Mouse (Mus musculus): ENCODE data around the gene Rbm44. TPM values are rescaled to one million over a fixed set of nuclear protein-coding genes. Genes with fewer than 3 reads are reported as not detected.

Rbm44 gene
- polyA plus RNA-seq, 1 experiment from 2014 or later = 1.3 TPM

GRCm38 (mm10) chr1:91109302-91109701 lies 35.6 kb upstream of the Rbm44 start:
- H3K36me3 ChIP-seq (ENCODE audit: control insufficient read depth, insufficient read depth, low read length) = no peaks in the 10 kb centered on the region
- ATAC-seq (ENCODE audit: insufficient read depth, low FRiP score, low TSS enrichment) = no peak
- H3K9ac ChIP-seq (ENCODE audit: low read length) = no peak overlapping the region
- H3K4me3 ChIP-seq (ENCODE audit: low read depth, low read length) = no peak overlapping the region
- WGBS = 80% methylated on average over 4 of the region's 4 CpGs
- DNase-seq (ENCODE audit: low spot score) = no peak
- H3K4me2 ChIP-seq (ENCODE audit: low read depth) = no peak overlapping the region
- H3K4me1 ChIP-seq (ENCODE audit: control insufficient read depth, insufficient read depth, low read length) = no peaks in the 10 kb centered on the region
- H3K27ac ChIP-seq (ENCODE audit: low read depth, low read length) = no peak overlapping the region
- no peaks in the 10 kb centered on the region for H3K9me3 ChIP-seq (ENCODE audit: control insufficient read depth, low read length)
- H3K27me3 ChIP-seq (ENCODE audit: control insufficient read depth, insufficient read depth, low read length) = no peaks in the 10 kb centered on the region

GRCm38 (mm10) chr1:91112171-91112570 lies 32.7 kb upstream of the Rbm44 start:
- H3K4me1 ChIP-seq (ENCODE audit: control insufficient read depth, insufficient read depth, low read length) = no peaks in the 10 kb centered on the region
- 94% methylated on average over 14 of the region's 14 CpGs for WGBS
- DNase-seq (ENCODE audit: low spot score) (no peak), ATAC-seq (ENCODE audit: insufficient read depth, low FRiP score, low TSS enrichment) (no peak)
- no peak overlapping the region for H3K9ac ChIP-seq (ENCODE audit: low read length)
- H3K9me3 ChIP-seq (ENCODE audit: control insufficient read depth, low read length) = no peaks in the 10 kb centered on the region
- H3K27ac ChIP-seq (ENCODE audit: low read depth, low read length) = no peak overlapping the region
- H3K27me3 ChIP-seq (ENCODE audit: control insufficient read depth, insufficient read depth, low read length) = no peaks in the 10 kb centered on the region
- no peaks in the 10 kb centered on the region for H3K36me3 ChIP-seq (ENCODE audit: control insufficient read depth, insufficient read depth, low read length)
- no peak overlapping the region for H3K4me3 ChIP-seq (ENCODE audit: low read depth, low read length)
- no peak overlapping the region for H3K4me2 ChIP-seq (ENCODE audit: low read depth)

GRCm38 (mm10) chr1:91112606-91113005 lies 32.3 kb upstream of the Rbm44 start:
- H3K4me1 ChIP-seq (ENCODE audit: control insufficient read depth, insufficient read depth, low read length) = no peaks in the 10 kb centered on the region
- H3K9ac ChIP-seq (ENCODE audit: low read length) = no peak overlapping the region
- no peak overlapping the region for H3K27ac ChIP-seq (ENCODE audit: low read depth, low read length)
- no peak for DNase-seq (ENCODE audit: low spot score)
- H3K27me3 ChIP-seq (ENCODE audit: control insufficient read depth, insufficient read depth, low read length) = no peaks in the 10 kb centered on the region
- no peak overlapping the region for H3K4me2 ChIP-seq (ENCODE audit: low read depth)
- ATAC-seq (ENCODE audit: insufficient read depth, low FRiP score, low TSS enrichment) = no peak
- H3K4me3 ChIP-seq (ENCODE audit: low read depth, low read length) = no peak overlapping the region
- WGBS = 93% methylated on average over 4 of the region's 4 CpGs
- H3K36me3 ChIP-seq (ENCODE audit: control insufficient read depth, insufficient read depth, low read length) = no peaks in the 10 kb centered on the region
- no peaks in the 10 kb centered on the region for H3K9me3 ChIP-seq (ENCODE audit: control insufficient read depth, low read length)

- Histone ChIP-seq H3K4me1 (ENCODE audit: control insufficient read depth, insufficient read depth, low read length) (no peaks in the 10 kb centered on the region), H3K36me3 (ENCODE audit: control insufficient read depth, insufficient read depth, low read length) (0 out of 2 replicates have a peak, but pooled peaks cover 4% of the 10 kb centered on the region), H3K27me3 (ENCODE audit: control insufficient read depth, insufficient read depth, low read length) (no peaks in the 10 kb centered on the region), H3K9ac (ENCODE audit: low read length) (no peak overlapping the region), H3K27ac (ENCODE audit: low read depth, low read length) (no peak overlapping the region), H3K9me3 (ENCODE audit: control insufficient read depth, low read length) (no peaks in the 10 kb centered on the region), H3K4me2 (ENCODE audit: low read depth) (no peak overlapping the region), H3K4me3 (ENCODE audit: low read depth, low read length) (no peak overlapping the region)
- no peak for DNase-seq (ENCODE audit: low spot score)
- ATAC-seq (ENCODE audit: insufficient read depth, low FRiP score, low TSS enrichment) = no peak
- 87% methylated on average over 11 of the region's 11 CpGs for WGBS
Measured at GRCm38 (mm10) chr1:91122121-91122520, 22.8 kb upstream of the Rbm44 start.

GRCm38 (mm10) chr1:91123004-91123403 lies 21.9 kb upstream of the Rbm44 start:
- no peaks in the 10 kb centered on the region for H3K9me3 ChIP-seq (ENCODE audit: control insufficient read depth, low read length)
- WGBS = 90% methylated on average over 5 of the region's 5 CpGs
- H3K4me2 ChIP-seq (ENCODE audit: low read depth) = no peak overlapping the region
- H3K36me3 ChIP-seq (ENCODE audit: control insufficient read depth, insufficient read depth, low read length) = 0 out of 2 replicates have a peak, but pooled peaks cover 4% of the 10 kb centered on the region
- DNase-seq (ENCODE audit: low spot score) (no peak), ATAC-seq (ENCODE audit: insufficient read depth, low FRiP score, low TSS enrichment) (no peak)
- H3K9ac ChIP-seq (ENCODE audit: low read length) = no peak overlapping the region
- H3K4me1 ChIP-seq (ENCODE audit: control insufficient read depth, insufficient read depth, low read length) = no peaks in the 10 kb centered on the region
- H3K27ac ChIP-seq (ENCODE audit: low read depth, low read length) = no peak overlapping the region
- H3K27me3 ChIP-seq (ENCODE audit: control insufficient read depth, insufficient read depth, low read length) = no peaks in the 10 kb centered on the region
- no peak overlapping the region for H3K4me3 ChIP-seq (ENCODE audit: low read depth, low read length)

GRCm38 (mm10) chr1:91123466-91123865 lies 21.4 kb upstream of the Rbm44 start:
- 0 out of 2 replicates have a peak, but pooled peaks cover 4% of the 10 kb centered on the region for H3K36me3 ChIP-seq (ENCODE audit: control insufficient read depth, insufficient read depth, low read length)
- no peak overlapping the region for H3K4me2 ChIP-seq (ENCODE audit: low read depth)

GRCm38 (mm10) chr1:91128849-91129248 lies 16.0 kb upstream of the Rbm44 start:
- H3K9ac ChIP-seq (ENCODE audit: low read length) = no peak overlapping the region
- no peak overlapping the region for H3K4me3 ChIP-seq (ENCODE audit: low read depth, low read length)
- 92% methylated on average over 4 of the region's 4 CpGs for WGBS
- H3K36me3 ChIP-seq (ENCODE audit: control insufficient read depth, insufficient read depth, low read length) = peaks cover 2% of the 10 kb centered on the region; the same call in 1 of the 2 replicates
- H3K4me2 ChIP-seq (ENCODE audit: low read depth) = no peak overlapping the region
- H3K27ac ChIP-seq (ENCODE audit: low read depth, low read length) = no peak overlapping the region
- H3K27me3 ChIP-seq (ENCODE audit: control insufficient read depth, insufficient read depth, low read length) = no peaks in the 10 kb centered on the region
- H3K4me1 ChIP-seq (ENCODE audit: control insufficient read depth, insufficient read depth, low read length) = no peaks in the 10 kb centered on the region
- no peaks in the 10 kb centered on the region for H3K9me3 ChIP-seq (ENCODE audit: control insufficient read depth, low read length)
- DNase-seq (ENCODE audit: low spot score) (no peak), ATAC-seq (ENCODE audit: insufficient read depth, low FRiP score, low TSS enrichment) (no peak)

More at GRCm38 (mm10) chr1:91123466-91123865, 21.4 kb upstream of the Rbm44 start:
- no peaks in the 10 kb centered on the region for H3K27me3 ChIP-seq (ENCODE audit: control insufficient read depth, insufficient read depth, low read length)
- no peak for ATAC-seq (ENCODE audit: insufficient read depth, low FRiP score, low TSS enrichment)
- no peak overlapping the region for H3K9ac ChIP-seq (ENCODE audit: low read length)
- H3K9me3 ChIP-seq (ENCODE audit: control insufficient read depth, low read length) = no peaks in the 10 kb centered on the region
- WGBS = 89% methylated on average over 3 of the region's 3 CpGs
- DNase-seq (ENCODE audit: low spot score) = no peak
- no peak overlapping the region for H3K4me3 ChIP-seq (ENCODE audit: low read depth, low read length)
- no peak overlapping the region for H3K27ac ChIP-seq (ENCODE audit: low read depth, low read length)
- no peaks in the 10 kb centered on the region for H3K4me1 ChIP-seq (ENCODE audit: control insufficient read depth, insufficient read depth, low read length)

- Histone ChIP-seq H3K27me3 (ENCODE audit: control insufficient read depth, insufficient read depth, low read length) (no peaks in the 10 kb centered on the region), H3K9ac (ENCODE audit: low read length) (no peak overlapping the region), H3K4me2 (ENCODE audit: low read depth) (no peak overlapping the region), H3K4me1 (ENCODE audit: control insufficient read depth, insufficient read depth, low read length) (no peaks in the 10 kb centered on the region), H3K27ac (ENCODE audit: low read depth, low read length) (no peak overlapping the region), H3K36me3 (ENCODE audit: control insufficient read depth, insufficient read depth, low read length) (no peaks in the 10 kb centered on the region), H3K4me3 (ENCODE audit: low read depth, low read length) (no peak overlapping the region), H3K9me3 (ENCODE audit: control insufficient read depth, low read length) (no peaks in the 10 kb centered on the region)
- ATAC-seq (ENCODE audit: insufficient read depth, low FRiP score, low TSS enrichment) (no peak), DNase-seq (ENCODE audit: low spot score) (no peak)
- WGBS = 80% methylated on average over 2 of the region's 2 CpGs
Measured at GRCm38 (mm10) chr1:91137036-91137435, 7.9 kb upstream of the Rbm44 start.

- Histone ChIP-seq H3K4me3 (ENCODE audit: low read depth, low read length) (no peak overlapping the region), H3K9ac (ENCODE audit: low read length) (no peak overlapping the region), H3K36me3 (ENCODE audit: control insufficient read depth, insufficient read depth, low read length) (no peaks in the 10 kb centered on the region), H3K9me3 (ENCODE audit: control insufficient read depth, low read length) (no peaks in the 10 kb centered on the region), H3K4me1 (ENCODE audit: control insufficient read depth, insufficient read depth, low read length) (no peaks in the 10 kb centered on the region), H3K4me2 (ENCODE audit: low read depth) (no peak overlapping the region), H3K27me3 (ENCODE audit: control insufficient read depth, insufficient read depth, low read length) (no peaks in the 10 kb centered on the region), H3K27ac (ENCODE audit: low read depth, low read length) (no peak overlapping the region)
- DNase-seq (ENCODE audit: low spot score) (no peak), ATAC-seq (ENCODE audit: insufficient read depth, low FRiP score, low TSS enrichment) (no peak)
- 79% methylated on average over 2 of the region's 2 CpGs for WGBS
Measured at GRCm38 (mm10) chr1:91151509-91151908, 6.6 kb downstream of the Rbm44 start.
